Mouse (Mus musculus): ENCODE data around the gene Eif3g.

The Eif3g gene
- long read RNA-seq, experiment 1, transcript Eif3g-201 (11 exons, 1,101 nt) = major isoform, 116 of 123 reads
- long read RNA-seq, experiment 1, partial matches to known transcripts = 4 of 123 reads
- long read RNA-seq, experiment 1, other reads (novel, unspliced or antisense) = 3 of 123 reads
- long read RNA-seq, experiment 2, transcript Eif3g-201 (11 exons, 1,101 nt) = major isoform, 152 of 167 reads
- long read RNA-seq, experiment 2, partial matches to known transcripts = 7 of 167 reads
- long read RNA-seq, experiment 2, other reads (novel, unspliced or antisense) = 8 of 167 reads

DNA sequence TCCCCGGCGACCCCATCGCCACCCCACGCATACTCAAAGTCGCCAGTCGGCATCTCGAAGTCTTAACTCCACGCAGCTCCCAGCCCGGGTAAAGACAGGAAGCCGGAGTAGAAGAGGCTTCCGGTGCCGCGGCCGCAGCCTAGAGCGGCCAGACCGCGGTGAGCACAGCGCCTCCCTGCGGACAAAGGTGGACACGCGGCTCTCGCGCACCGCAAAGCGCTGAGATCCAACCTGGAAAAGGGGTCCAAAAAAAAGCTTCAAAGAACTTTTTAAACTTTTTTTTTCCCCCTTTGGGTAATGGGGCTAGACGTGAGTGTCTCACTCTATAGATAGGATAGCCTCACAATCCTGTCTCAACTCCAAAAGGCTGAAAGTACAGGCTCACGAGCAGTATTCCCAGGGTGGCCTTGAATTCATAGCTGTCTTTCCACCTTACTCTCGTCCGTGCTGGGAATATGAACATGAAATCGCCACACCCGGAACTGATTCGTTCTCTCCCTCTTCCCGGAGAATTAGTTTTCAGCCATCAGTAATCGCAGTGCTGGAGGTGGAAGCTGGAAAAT is at the start of gene Eif3g:
Eif3g (minus strand) TSS at position 113 of the 563 bp plus-strand sequence.
- intact Hi-C loops (cut with DNase I) = no loop called here

- intact Hi-C loops (cut with DNase I) = no loop called here
These were observed 47.9 kb upstream of the Eif3g start for GRCm38 (mm10) chr9:20946066-20946880.

- intact Hi-C loops (cut with DNase I) = loop anchor here (5.0 kb wide), 1 partner anchor 32 kb away; the partner anchor contains the start of gene S1pr2
These were observed 46.4 kb upstream of the Eif3g start for GRCm38 (mm10) chr9:20944697-20945370.

- intact Hi-C loops (cut with DNase I) = loop anchor here (5.0 kb wide), 1 partner anchor 33 kb away; the partner anchor contains the start of gene S1pr2
These were observed 45.5 kb upstream of the Eif3g start for GRCm38 (mm10) chr9:20943911-20944310.

DNA sequence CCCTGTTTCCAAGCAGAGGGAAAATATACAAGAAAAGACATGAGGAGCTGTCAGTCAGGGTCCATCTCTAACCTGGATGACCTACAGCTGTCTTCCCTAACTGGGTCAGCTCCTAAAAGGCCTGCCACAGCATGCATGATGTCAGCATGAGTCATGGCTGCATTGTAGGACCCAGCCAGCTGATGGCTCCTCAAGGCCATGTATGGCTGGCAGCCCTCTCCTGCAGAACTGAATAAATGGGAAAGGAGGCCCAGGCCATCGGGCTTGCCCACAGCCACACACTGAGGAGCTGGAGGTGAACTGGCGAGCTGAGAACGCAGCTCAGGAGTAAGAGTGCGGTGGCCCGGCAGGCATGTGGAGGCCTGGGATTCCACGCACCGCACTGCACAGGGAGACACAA is 45.0 kb upstream of the Eif3g start:
- intact Hi-C loops (cut with DNase I) = loop anchor here (5.0 kb wide), 1 partner anchor 34 kb away; the partner anchor contains the start of gene S1pr2

DNA sequence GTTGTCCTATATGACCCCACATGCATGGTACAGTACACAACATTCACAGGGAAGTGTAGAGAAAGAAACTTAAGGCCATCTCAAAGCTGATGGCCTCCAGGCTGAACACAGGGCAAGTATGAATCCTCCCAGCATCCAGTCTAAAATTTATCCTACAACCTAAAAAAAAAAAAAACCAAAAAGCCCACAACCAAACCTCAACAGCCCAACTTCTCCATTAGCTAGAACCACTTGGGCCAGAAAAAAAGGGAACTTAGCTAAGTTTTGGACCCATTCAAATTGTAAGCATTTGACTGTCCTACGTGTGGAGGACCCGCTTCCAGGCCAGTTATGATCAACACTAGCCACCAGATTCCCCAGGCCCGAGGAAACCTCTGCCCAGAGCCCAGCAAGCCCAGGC is 24.8 kb upstream of the Eif3g start:
- intact Hi-C loops (cut with DNase I) = no loop called here

DNA sequence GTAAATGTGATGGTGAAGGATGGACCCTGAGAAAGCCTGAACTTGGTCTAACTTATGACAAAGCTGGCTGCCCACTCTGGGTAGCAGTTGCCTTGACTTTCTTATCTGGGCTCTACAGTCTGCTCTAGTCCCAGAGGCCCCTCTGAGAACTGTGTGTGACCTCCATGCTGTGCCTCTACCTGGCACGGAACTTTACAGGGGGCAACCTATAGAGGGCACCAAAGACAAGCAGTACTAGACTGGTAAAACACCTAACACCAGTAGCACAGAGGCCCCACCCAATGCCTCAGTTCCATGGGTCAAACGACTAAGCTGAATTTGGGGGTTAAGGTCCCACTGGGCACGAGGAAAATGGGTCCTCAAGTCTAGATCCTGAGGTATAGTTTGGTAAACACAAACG is 17.7 kb upstream of the Eif3g start:
- intact Hi-C loops (cut with DNase I) = loop anchor here (5.0 kb wide), 1 partner anchor 81 kb away; no protein-coding TSS in a partner anchor

- intact Hi-C loops (cut with DNase I) = loop anchor here (5.0 kb wide), 1 partner anchor 227 kb away; no protein-coding TSS in a partner anchor
These were observed 11.5 kb upstream of the Eif3g start for GRCm38 (mm10) chr9:20909948-20910347.

DNA sequence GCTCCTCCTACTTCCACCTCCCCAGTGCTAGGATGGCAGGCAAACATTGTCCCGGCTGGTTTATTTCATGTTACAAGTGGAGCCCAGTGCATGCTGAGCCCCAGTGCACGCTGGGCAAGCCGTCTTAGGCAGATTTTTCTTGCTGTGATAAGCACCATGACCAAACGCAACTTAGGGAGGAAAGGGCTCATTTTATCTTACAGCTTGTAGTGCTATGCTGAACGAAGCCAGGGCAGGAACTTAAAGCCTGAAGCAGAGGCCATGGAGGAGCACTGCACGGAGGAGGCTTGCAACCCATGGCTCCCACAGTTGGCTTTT is 3.7 kb upstream of the Eif3g start:
- intact Hi-C loops (cut with DNase I) = loop anchor here (5.0 kb wide), 1 partner anchor 95 kb away; no protein-coding TSS in a partner anchor

GRCm38 (mm10) chr9:20901466-20902173 is 3.2 kb upstream of the Eif3g start:
- intact Hi-C loops (cut with DNase I) = loop anchor here (5.0 kb wide), 1 partner anchor 96 kb away; no protein-coding TSS in a partner anchor

DNA sequence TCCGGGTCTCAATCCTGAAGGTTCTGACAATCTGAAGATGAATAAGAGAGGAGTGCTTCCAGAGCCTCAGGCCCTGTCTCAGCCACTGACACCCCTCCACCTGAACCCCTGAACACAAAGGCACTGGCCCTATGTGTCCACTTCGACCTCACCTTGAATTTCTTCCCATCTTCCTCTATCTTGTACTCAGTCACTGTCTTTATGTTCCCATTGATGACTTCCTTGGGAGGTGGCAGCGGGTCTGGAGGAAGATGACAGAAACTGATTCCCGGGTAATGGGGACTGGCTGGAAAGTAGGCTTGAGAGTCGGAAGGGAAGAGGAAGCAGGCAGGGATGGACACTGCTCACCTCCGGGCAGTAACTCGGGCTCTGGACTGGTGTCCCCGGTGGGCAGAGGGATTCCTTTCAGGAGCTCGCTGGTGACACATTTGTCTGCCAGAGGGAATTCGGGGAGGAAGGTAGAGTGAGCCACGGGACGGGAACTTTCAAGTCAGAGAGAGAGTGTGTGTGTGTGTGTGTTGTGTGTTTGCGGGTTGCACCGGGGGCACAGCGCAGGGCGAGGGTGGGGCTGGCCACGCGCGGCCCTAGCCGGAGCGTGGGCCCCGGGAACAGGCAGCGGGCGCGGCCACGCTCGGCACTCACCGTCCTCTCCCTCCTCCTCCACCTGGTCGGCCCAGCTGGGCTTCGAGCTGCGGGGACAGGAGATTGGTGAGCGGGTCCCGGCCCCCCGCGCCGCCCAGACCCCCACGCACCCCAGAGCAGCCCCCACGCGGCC is 500 bp downstream of the Eif3g start:
- intact Hi-C loops (cut with DNase I) = no loop called here

GRCm38 (mm10) chr9:20895382-20895781 is 3.0 kb downstream of the Eif3g start:
- intact Hi-C loops (cut with DNase I) = no loop called here

DNA sequence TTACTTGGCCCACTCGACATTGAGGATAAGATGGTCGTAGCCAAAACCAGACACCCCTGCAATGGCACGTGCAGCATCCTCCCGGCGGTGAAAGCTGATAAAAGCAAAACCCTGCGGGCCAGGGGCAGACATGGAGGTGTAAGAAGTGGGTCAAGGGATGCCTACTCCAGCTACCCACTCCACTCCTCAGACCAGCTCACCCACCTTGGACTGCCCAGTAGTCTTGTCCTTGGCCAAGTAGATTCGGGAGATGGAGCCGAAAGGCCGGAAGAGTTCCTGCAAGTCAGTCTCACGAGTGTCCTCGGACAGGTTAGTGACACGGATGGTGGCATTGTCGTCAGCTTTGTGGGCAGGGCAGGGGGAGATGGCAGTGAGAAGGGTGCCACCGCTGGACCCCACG is 3.8 kb downstream of the Eif3g start:
- intact Hi-C loops (cut with DNase I) = no loop called here

DNA sequence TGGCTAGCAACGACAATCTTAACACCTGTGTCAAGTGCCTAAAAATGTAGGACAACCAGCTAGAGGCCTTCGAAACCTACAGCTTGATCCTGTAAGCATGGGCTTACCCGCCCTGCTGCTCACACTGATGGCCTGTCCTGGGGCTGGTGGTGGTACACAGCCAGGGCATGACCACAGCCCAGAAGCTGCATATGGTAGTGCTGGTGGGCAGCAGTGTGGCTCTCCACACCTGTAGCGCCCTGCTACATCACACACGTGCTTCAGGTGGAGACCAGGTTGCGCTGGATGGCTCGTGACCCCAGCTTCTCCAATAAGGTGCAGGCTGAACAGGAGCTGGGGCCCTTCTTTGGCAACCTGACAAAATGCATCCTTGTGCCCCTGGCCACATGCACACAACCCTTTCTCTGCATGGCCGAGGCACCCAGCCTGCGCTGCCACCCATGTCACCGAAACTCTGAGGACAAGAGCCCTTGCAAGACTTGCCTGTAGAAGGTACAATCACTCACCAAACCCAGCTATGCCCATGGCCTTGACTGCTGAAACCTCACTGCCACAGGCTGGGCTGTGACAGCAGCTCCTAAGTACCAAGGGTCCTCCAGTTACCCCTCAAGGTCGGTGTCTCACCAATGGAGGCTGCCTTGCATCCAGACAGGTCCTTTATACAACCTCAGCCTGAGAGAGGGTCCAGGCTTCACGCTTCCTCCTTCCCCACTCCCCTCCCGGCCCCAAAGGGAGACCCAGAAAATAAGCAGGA is 4.7 kb downstream of the Eif3g start:
- intact Hi-C loops (cut with DNase I) = no loop called here

GRCm38 (mm10) chr9:20893069-20893468 is 5.4 kb downstream of the Eif3g start:
- intact Hi-C loops (cut with DNase I) = no loop called here

GRCm38 (mm10) chr9:20892104-20892653 is 6.2 kb downstream of the Eif3g start:
- intact Hi-C loops (cut with DNase I) = no loop called here

- intact Hi-C loops (cut with DNase I) = no loop called here
These were observed 6.9 kb downstream of the Eif3g start for GRCm38 (mm10) chr9:20891339-20892103.

GRCm38 (mm10) chr9:20890411-20890810 is 8.0 kb downstream of the Eif3g start:
- intact Hi-C loops (cut with DNase I) = no loop called here
